Mouse (Mus musculus) neural tube, embryonic 14.5 days (tissue): ENCODE measurements around the gene Samd13. TPM values are rescaled to one million over a fixed set of nuclear protein-coding genes. Genes with fewer than 3 reads are reported as not detected.
A peak's percentile ranks its signal among the peaks of the same experiment; 100 is the strongest.

Source experiments
- ATAC-seq: fragments of 200-750 bp; cut with Nextera tagmentation; 2 replicates; pipeline ENCODE4 v1.8.0; 2017; ENCODE audit warnings: low read depth, mild to moderate bottlenecking, moderate TSS enrichment, moderate library complexity
- H3K27ac ChIP-seq: fragments of 300-500 bp; sonication (generic); 2 replicates; pipeline ENCODE4 v1.5.1; 2014; ENCODE audit warnings: low read depth, mild to moderate bottlenecking, control low read depth, low read length, moderate library complexity, mixed read lengths
- H3K27me3 ChIP-seq: fragments of 300-500 bp; sonication (generic); 2 replicates; pipeline ENCODE4 v1.6.1; 2014; ENCODE audit warnings: low read length; ENCODE audit not compliant: control insufficient read depth, insufficient read depth
- H3K36me3 ChIP-seq: fragments of 300-500 bp; sonication (generic); 2 replicates; pipeline ENCODE4 v1.6.1; 2014; ENCODE audit warnings: low read length, mixed read lengths; ENCODE audit not compliant: control insufficient read depth, insufficient read depth
- H3K4me1 ChIP-seq: fragments of 300-500 bp; sonication (generic); 2 replicates; pipeline ENCODE4 v1.6.1; 2014; ENCODE audit warnings: low read length; ENCODE audit not compliant: control insufficient read depth, insufficient read depth
- H3K4me2 ChIP-seq: fragments of 300-500 bp; sonication (generic); 2 replicates; pipeline ENCODE4 v1.6.1; 2014; ENCODE audit warnings: mild to moderate bottlenecking, low read depth, low read length, control low read depth
- H3K4me3 ChIP-seq: fragments of 300-500 bp; sonication (generic); 2 replicates; pipeline ENCODE4 v1.5.1; 2014; ENCODE audit warnings: low read depth, low read length, control low read depth, mixed read lengths
- H3K9ac ChIP-seq: fragments of 300-500 bp; sonication (generic); replicated peaks from 2 replicates; pipeline ENCODE4 v1.6.1; 2014; ENCODE audit warnings: low read depth, mild to moderate bottlenecking, control low read depth, low read length, mixed read lengths
- H3K9me3 ChIP-seq: fragments of 300-500 bp; sonication (generic); 2 replicates; pipeline ENCODE4 v1.6.1; 2016; ENCODE audit warnings: low read length; ENCODE audit not compliant: control insufficient read depth
- WGBS: fragments of 180-500 bp; shearing (Covaris S2); extraction: QIAGEN DNeasy Blood & Tissue Kit; methylation state at CpG from one replicate; pipeline ENCODE4 v1.1.7; 2014; 5-methylcytosine and 5-hydroxymethylcytosine counted together
- polyA plus RNA-seq: library from polyadenylated mRNA; unstranded; fragments of >200 nt; fragmentation: Nextera tagmentation; extraction: Ambion mirVana; gene quantifications from 2 replicates; pipeline ENCODE4 v1.2.1, GENCODE M21; 2014

Samd13 gene
- polyA plus RNA-seq, 1 experiment from 2014 or later = 0.43 TPM

DNA sequence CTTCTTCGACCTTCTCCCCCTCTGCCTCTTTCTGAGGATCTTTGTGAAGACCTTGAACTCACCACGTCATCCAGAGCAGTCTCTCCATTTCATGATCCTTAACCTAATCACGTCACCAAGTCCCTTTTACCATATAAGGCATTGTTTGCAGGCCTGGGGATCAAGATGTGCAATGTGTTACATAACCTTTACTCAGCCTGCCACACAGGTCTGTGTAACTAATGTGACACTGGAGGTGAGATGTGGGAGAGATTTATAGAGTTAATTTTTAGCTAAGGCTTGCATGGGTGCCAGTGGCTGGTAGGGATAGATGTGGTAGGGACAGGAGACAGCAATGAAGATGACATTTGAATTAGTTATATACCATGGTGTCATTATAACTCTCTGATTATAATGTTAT lies 23.0 kb upstream of the Samd13 start:
- 86% methylated on average over 3 of the region's 3 CpGs for WGBS
- H3K9ac ChIP-seq = no peak overlapping the region
- H3K9me3 ChIP-seq = no peaks in the 10 kb centered on the region
- H3K4me1 ChIP-seq = no peaks in the 10 kb centered on the region
- H3K4me3 ChIP-seq = no peak overlapping the region
- no peak overlapping the region for H3K4me2 ChIP-seq
- H3K27ac ChIP-seq = no peak overlapping the region
- H3K36me3 ChIP-seq = no peaks in the 10 kb centered on the region
- no peaks in the 10 kb centered on the region for H3K27me3 ChIP-seq
- ATAC-seq = no peak

DNA sequence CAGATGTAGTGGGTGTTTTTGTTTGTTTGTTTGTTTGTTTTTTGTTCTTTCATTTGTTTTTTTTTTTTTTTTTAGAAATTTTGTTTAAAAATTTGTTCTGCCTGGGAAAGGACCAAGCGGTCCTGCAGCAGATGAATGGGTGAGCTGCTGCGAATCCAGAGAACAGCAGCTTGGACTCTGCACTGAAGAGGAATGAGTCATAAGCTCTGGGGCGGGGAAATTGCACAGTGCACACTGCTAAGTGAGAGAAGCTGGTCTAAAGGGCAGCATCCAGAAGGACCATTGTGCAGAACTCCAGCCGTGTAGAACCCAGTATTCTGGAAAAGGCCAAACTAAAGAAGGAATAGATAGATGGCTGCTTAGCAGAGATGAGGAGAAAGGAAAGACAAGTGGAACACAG lies 18.7 kb upstream of the Samd13 start:
- Histone ChIP-seq H3K9me3 (no peaks in the 10 kb centered on the region), H3K4me1 (no peaks in the 10 kb centered on the region), H3K27ac (no peak overlapping the region), H3K9ac (no peak overlapping the region), H3K4me2 (no peak overlapping the region), H3K27me3 (no peaks in the 10 kb centered on the region), H3K4me3 (no peak overlapping the region), H3K36me3 (no peaks in the 10 kb centered on the region)
- ATAC-seq = no peak
- WGBS = 94% methylated on average over 4 of the region's 4 CpGs

DNA sequence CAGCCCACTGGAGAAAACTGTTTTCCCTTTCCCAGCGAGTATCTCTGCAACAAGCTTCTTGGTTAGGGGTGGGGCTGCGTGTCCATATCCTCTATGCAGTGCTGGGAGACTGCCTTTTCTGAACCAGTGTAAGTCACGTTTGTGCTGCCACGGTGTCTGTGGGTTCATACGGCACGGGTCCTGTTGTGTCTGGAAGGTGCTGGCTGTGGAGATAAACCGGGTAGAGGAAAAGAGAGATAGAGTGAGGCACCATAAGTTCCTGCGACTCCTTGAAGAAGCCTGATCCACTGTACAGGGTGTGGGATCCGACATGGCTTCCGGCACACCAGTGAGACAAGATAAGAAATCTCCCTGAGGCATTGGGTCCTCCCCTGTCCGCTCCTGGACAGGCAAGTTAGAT lies 14.7 kb upstream of the Samd13 start:
- no peak for ATAC-seq

DNA sequence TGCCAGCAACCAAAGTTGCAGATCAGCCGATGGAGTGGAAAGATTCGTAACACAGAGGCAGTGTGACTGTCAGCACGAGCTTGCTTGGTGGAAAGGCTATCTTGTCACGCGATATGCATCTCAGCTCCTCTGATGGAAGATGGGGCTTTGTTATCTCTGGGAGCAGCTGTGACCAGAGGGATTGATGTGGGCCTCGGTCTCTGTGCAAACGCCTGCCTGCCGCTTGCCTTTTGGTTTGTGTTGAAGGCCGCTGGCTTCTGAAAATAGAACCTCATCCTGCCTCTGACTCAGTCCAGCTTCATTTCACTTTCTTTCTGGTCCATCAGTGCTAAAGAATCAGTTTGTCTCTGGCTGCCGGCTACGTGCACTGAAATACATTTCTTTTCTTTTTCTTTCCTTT lies 13.6 kb upstream of the Samd13 start:
- H3K27me3 ChIP-seq = no peaks in the 10 kb centered on the region
- H3K4me2 ChIP-seq = no peak overlapping the region
- no peaks in the 10 kb centered on the region for H3K9me3 ChIP-seq
- H3K9ac ChIP-seq = no peak overlapping the region
- H3K36me3 ChIP-seq = no peaks in the 10 kb centered on the region
- 64% methylated on average over 11 of the region's 11 CpGs for WGBS
- no peak overlapping the region for H3K27ac ChIP-seq
- no peak overlapping the region for H3K4me3 ChIP-seq
- no peaks in the 10 kb centered on the region for H3K4me1 ChIP-seq
- ATAC-seq = no peak

More for the DNA sequence above, 14.7 kb upstream of the Samd13 start:
- no peak overlapping the region for H3K27ac ChIP-seq
- H3K27me3 ChIP-seq = no peaks in the 10 kb centered on the region
- H3K4me2 ChIP-seq = no peak overlapping the region
- 82% methylated on average over 11 of the region's 11 CpGs for WGBS
- no peaks in the 10 kb centered on the region for H3K4me1 ChIP-seq
- no peak overlapping the region for H3K9ac ChIP-seq
- no peaks in the 10 kb centered on the region for H3K9me3 ChIP-seq
- no peaks in the 10 kb centered on the region for H3K36me3 ChIP-seq
- H3K4me3 ChIP-seq = no peak overlapping the region

DNA sequence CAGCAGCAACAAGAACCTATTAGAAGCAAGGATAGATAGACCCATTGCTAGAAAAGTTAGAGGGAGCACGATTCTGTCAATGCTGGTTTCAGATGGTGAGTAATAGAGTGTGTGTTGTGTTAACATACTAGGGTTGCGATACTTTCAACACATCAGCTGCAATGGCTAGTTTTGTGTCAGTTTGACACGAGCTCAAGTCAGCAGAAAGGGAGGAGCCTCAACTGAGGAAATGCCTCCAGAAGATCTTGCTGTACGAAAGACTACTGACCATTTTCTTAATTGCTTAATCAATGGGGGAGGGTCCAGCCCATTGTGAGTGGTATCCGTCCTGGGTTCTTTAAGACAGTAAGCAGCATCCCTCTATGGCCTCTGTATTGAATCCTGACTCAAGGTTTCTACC lies 7.2 kb upstream of the Samd13 start:
- WGBS = 77% methylated on average over 5 of the region's 5 CpGs
- Histone ChIP-seq H3K4me3 (no peak overlapping the region), H3K9ac (no peak overlapping the region), H3K4me1 (no peaks in the 10 kb centered on the region), H3K27ac (no peak overlapping the region), H3K4me2 (no peak overlapping the region), H3K36me3 (no peaks in the 10 kb centered on the region), H3K9me3 (no peaks in the 10 kb centered on the region), H3K27me3 (no peaks in the 10 kb centered on the region)
- ATAC-seq = no peak

DNA sequence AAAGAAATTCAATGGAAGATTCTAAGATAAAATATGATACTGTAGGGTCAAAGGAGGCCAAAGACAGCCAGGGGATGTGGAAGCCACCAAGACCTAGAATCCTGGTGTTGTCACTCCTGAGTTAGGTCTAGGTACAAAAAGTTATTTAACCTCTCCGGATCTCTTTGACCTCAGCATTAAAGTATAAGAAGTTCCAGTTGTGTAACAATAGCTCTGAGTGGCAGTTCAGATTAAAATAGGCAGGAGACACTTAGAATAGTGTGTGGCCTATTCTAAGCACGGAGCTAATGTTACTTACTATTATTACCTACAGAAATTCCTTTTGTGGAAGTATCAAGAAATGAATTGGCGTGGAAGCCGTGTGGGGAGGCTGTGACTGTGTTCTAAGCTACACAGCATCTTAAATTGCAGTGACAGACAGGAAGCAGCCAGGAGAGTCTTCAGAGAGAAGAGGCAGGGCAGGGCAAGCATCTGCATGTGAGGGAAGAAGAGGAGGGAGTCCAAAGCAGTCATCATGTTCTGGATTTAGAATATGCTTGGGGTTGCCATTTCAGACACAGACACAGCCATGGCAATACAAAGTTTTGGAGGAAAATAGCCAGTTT lies 1.8 kb upstream of the Samd13 start:
- Histone ChIP-seq H3K4me1 (no peaks in the 10 kb centered on the region), H3K36me3 (no peaks in the 10 kb centered on the region), H3K9me3 (no peaks in the 10 kb centered on the region), H3K4me2 (no peak overlapping the region), H3K27me3 (no peaks in the 10 kb centered on the region), H3K4me3 (no peak overlapping the region), H3K9ac (no peak overlapping the region), H3K27ac (no peak overlapping the region)
- 86% methylated on average over 4 of the region's 4 CpGs for WGBS
- ATAC-seq = no peak

DNA sequence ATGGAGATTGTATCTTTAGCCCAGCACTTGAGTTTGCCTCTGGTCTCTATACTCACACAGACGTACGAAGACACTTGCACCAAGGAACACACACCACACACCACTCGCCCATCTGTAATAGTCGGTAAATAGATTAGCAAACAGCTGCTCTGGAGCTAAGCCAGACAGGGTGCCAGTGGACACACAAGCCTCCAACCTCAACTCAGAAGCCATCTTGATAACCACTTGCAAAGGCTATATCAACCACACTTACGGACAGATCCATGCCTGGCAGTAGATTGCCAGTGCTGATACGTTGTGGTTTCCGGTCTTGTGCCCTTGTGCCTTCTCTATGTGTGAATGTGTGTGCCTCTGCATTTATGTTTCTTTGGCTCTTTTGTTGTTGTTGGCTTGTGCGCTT lies 1.0 kb upstream of the Samd13 start:
- Histone ChIP-seq H3K9me3 (no peaks in the 10 kb centered on the region), H3K4me1 (no peaks in the 10 kb centered on the region), H3K27ac (no peak overlapping the region), H3K4me2 (no peak overlapping the region), H3K27me3 (no peaks in the 10 kb centered on the region), H3K9ac (no peak overlapping the region), H3K36me3 (no peaks in the 10 kb centered on the region), H3K4me3 (no peak overlapping the region)
- ATAC-seq = no peak
- WGBS = 92% methylated on average over 8 of the region's 8 CpGs

DNA sequence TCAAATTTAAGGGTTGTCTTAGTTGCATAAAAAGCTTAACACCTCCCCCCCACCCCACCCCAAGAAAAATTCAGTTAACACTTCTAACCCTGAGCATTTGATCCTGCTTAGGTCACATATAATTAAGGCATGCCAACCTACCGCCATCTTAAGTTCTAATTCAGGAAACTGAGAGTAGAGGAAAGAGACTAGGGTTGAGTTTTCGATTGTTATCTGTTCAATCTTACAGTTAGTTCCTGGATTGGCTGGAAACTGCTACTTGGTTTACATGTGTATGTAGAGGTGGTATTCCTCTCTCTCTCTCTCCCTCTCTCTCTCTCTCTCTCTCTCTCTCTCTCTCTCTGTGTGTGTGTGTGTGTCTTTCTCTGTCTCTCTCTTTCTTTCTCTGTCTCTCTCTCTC lies 2.3 kb downstream of the Samd13 start:
- H3K4me1 ChIP-seq = no peaks in the 10 kb centered on the region
- WGBS = 92% methylated on average over 2 of the region's 2 CpGs

DNA sequence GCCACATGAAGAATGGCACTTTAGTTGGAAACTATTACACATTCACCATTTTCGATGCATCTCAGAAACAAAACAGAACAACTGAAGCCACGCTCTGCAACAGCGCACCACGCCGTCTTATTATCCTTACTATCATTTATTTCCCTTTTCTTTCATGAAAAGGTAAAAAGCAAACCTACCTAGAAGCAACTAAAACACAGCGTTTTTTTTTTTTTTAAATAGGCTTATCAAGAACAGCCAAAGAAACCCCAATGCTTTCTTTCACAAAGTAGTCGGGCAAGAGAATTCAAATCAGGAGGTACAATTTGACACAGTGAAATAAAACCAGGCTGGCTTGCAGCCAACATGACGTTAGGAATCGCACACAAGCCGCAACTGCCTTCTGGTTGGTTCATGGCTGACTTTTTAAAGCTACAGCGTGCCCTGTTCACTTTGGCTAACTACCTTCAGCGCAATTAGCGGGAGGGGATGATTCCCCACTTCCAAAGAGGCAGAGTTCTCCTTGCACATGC lies 3.2 kb downstream of the Samd13 start:
- WGBS = 28% methylated on average over 13 of the region's 13 CpGs
- Histone ChIP-seq H3K27ac (no peak overlapping the region), H3K9ac (0 out of 2 replicates have a peak overlapping the region, but pooled peaks have one; percentile 21), H3K27me3 (no peaks in the 10 kb centered on the region), H3K4me3 (peak overlapping the region; percentile 23), H3K36me3 (no peaks in the 10 kb centered on the region), H3K9me3 (no peaks in the 10 kb centered on the region), H3K4me2 (peak overlapping the region; percentile 45), H3K4me1 (no peaks in the 10 kb centered on the region)
- no peak for ATAC-seq

More for the DNA sequence above, 2.3 kb downstream of the Samd13 start:
- no peak for ATAC-seq
- H3K9me3 ChIP-seq = no peaks in the 10 kb centered on the region
- H3K4me2 ChIP-seq = no peak overlapping the region
- no peak overlapping the region for H3K9ac ChIP-seq
- H3K36me3 ChIP-seq = no peaks in the 10 kb centered on the region
- H3K27ac ChIP-seq = no peak overlapping the region
- no peaks in the 10 kb centered on the region for H3K27me3 ChIP-seq
- no peak overlapping the region for H3K4me3 ChIP-seq
